25 mouse cellular contexts compared by ENCODE assay signal in the genomic region with DNA sequence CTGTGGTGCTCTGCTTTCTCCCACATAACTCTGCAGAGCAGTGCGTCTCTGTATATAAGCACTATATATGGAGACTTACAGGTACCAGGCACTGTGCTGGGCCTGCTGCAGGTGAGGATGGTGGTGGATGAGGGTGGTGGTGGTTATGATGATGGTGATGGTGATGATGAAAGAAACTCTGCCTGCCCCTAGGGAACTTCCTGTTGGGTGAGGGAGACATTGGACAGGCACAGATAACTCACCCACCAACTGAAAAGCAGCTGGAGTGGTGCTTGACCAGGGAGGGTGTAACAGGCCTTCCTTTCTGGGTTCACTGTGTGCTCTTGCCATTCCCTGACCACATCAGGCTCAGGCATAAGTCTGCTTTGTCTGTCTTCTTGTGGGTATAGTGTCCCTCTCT. TPM values are rescaled to one million over a fixed set of nuclear protein-coding genes. Genes with fewer than 3 reads are reported as not detected.
A peak's percentile ranks its signal among the peaks of the same experiment; 100 is the strongest.
DNase-seq lines count a peak whose midpoint lies in the region; ATAC-seq and TF ChIP-seq lines count a peak whose summit lies in the region.
"Had no signal": no experiment of that assay in that cellular context is flagged by ENCODE, and none has a peak within 500 bp of the region (broad histone marks: within the 10 kb centered on the region; RNA-seq: fewer than 3 reads in every experiment).

No protein-coding gene starts in this region.

- H3K4me2 ChIP-seq in liver, embryonic 12.5 days, result no peak overlapping the region
- peak overlapping the region; percentile 27; the same call in 1 of the 2 replicates for H3K4me2 ChIP-seq in liver, postnatal 0 days (ENCODE audit: low read depth, low read length)
- H3K4me2 ChIP-seq: embryonic facial prominence, embryonic 15.5 days; forebrain, embryonic 15.5 days; heart, embryonic 12.5 days; lung, embryonic 15.5 days; midbrain, embryonic 11.5 days had no signal

- no peak for DNase-seq in liver
- DNase-seq in liver, postnatal 0 days, result no peak
- DNase-seq in retina, embryonic 14.5 days (ENCODE audit: low spot score), result no peak
- no peak for DNase-seq in spleen, postnatal 4 days (ENCODE audit: low spot score in 2 of 2)
- DNase-seq in cerebellum, postnatal 36 days, result no peak
- DNase-seq: cerebellum, postnatal 10 days; kidney, adult 18-20 months; kidney, postnatal 4 days; retina, postnatal 1 day; right cerebral cortex, postnatal 4 days; thymus, adult 2 months had no signal

- H3K9me3 ChIP-seq in liver, embryonic 12.5 days (replicated peaks), result no peaks in the 10 kb centered on the region
- H3K9me3 ChIP-seq in liver, postnatal 0 days (ENCODE audit: low read length), result no peaks in the 10 kb centered on the region
- H3K9me3 ChIP-seq: embryonic facial prominence, embryonic 15.5 days; forebrain, embryonic 15.5 days; lung, embryonic 15.5 days had no signal

- H3K4me1 ChIP-seq in liver, embryonic 12.5 days, result peaks cover 54% of the 10 kb centered on the region
- peaks cover 27% of the 10 kb centered on the region for H3K4me1 ChIP-seq in liver, postnatal 0 days (ENCODE audit: insufficient read depth)

- H3K36me3 ChIP-seq in liver, embryonic 12.5 days, result peaks cover 16% of the 10 kb centered on the region; the same call in 1 of the 2 replicates
- H3K36me3 ChIP-seq in liver, postnatal 0 days (replicated peaks; ENCODE audit: insufficient read depth, low read length), result peaks cover 8% of the 10 kb centered on the region; the same call in 1 of the 2 replicates

- no peak for TF ChIP-seq EP300 in liver, postnatal 0 days (IDR thresholded peaks at IDR 0.05; ENCODE audit: low read depth)

- no peaks in the 10 kb centered on the region for H3K27me3 ChIP-seq in liver, embryonic 12.5 days (replicated peaks)
- no peaks in the 10 kb centered on the region for H3K27me3 ChIP-seq in liver, postnatal 0 days (ENCODE audit: insufficient read depth, low read length)
- H3K27me3 ChIP-seq: embryonic facial prominence, embryonic 15.5 days; forebrain, embryonic 15.5 days; heart, embryonic 12.5 days; lung, embryonic 15.5 days had no signal

- H3K27ac ChIP-seq in liver, embryonic 12.5 days, result peak overlapping the region; percentile 41; the same call in 1 of the 2 replicates
- no peak overlapping the region; the same call in 1 of the 2 replicates for H3K27ac ChIP-seq in liver, postnatal 0 days (ENCODE audit: low read depth)
- H3K27ac ChIP-seq: embryonic facial prominence, embryonic 15.5 days; forebrain, embryonic 15.5 days; lung, embryonic 15.5 days had no signal

- no peak for TF ChIP-seq CTCF in liver, postnatal 0 days (IDR thresholded peaks at IDR 0.05; ENCODE audit: low read depth)

- no peak for ATAC-seq in liver, embryonic 12.5 days
- ATAC-seq in common myeloid progenitor, adult 5-6 weeks (replicated peaks; ENCODE audit: low read depth, poor library complexity, severe bottlenecking), result 0 out of 2 replicates have a peak, but pooled peaks have one; percentile 9
- ATAC-seq in liver, postnatal 0 days, result no peak
- ATAC-seq in neutrophil, adult 5-6 weeks (ENCODE audit: extremely low read depth, insufficient number of reproducible peaks, low FRiP score, poor library complexity, severe bottlenecking), result peak; percentile 38
- ATAC-seq: activated CD4-positive, CD25-positive, alpha-beta regulatory T cell, adult 4 months; forebrain, embryonic 15.5 days had no signal

- H3K9ac ChIP-seq in liver, embryonic 12.5 days, result no peak overlapping the region
- H3K9ac ChIP-seq in liver, postnatal 0 days (replicated peaks), result no peak overlapping the region
- H3K9ac ChIP-seq: embryonic facial prominence, embryonic 15.5 days; forebrain, embryonic 15.5 days; heart, embryonic 12.5 days; lung, embryonic 15.5 days had no signal

- 89% methylated on average over 1 of the region's 1 CpGs for WGBS in liver, embryonic 12.5 days (ENCODE audit: insufficient replicate concordance)
- 95% methylated on average over 1 of the region's 1 CpGs for WGBS in liver, postnatal 0 days (ENCODE audit: insufficient replicate concordance)

- no peak overlapping the region for H3K4me3 ChIP-seq in liver, embryonic 12.5 days
- H3K4me3 ChIP-seq in liver, postnatal 0 days (ENCODE audit: low read depth, low read length), result no peak overlapping the region
- H3K4me3 ChIP-seq: embryonic facial prominence, embryonic 15.5 days; forebrain, embryonic 15.5 days; heart, embryonic 12.5 days; left cerebral cortex, adult 2 months; lung, embryonic 15.5 days had no signal

RNA-seq across cellular contexts. Expression of a gene that starts 10.4 kb away (rescaled TPM):
- 41.9 and 42.5 TPM in 2 replicates for polyA plus RNA-seq in liver, embryonic 12.5 days (2016; fragmentation: Nextera tagmentation; extraction: Ambion mirVana)
- total RNA-seq in common myeloid progenitor, adult 5-6 weeks (2017), result 14.0 and 14.9 TPM in 2 replicates
- 25.0 and 26.0 TPM in 2 replicates for polyA plus RNA-seq in liver, postnatal 0 days (2015; fragmentation: Nextera tagmentation; extraction: Ambion mirVana)
- 21.9 and 22.7 TPM in 2 replicates for total RNA-seq in neutrophil, adult 5-6 weeks (2017)

RNA-seq across cellular contexts. Expression of a gene that starts 26.4 kb away (rescaled TPM):
- polyA plus RNA-seq in liver, embryonic 12.5 days (2016; fragmentation: Nextera tagmentation; extraction: Ambion mirVana), result 0.12 TPM in 1 of 2 replicates, not detected in the other
- total RNA-seq in common myeloid progenitor, adult 5-6 weeks (2017), result not detected in 2 replicates
- polyA plus RNA-seq in liver, postnatal 0 days (2015; fragmentation: Nextera tagmentation; extraction: Ambion mirVana), result not detected in 2 replicates
- not detected in 2 replicates for total RNA-seq in neutrophil, adult 5-6 weeks (2017)
- total RNA-seq: gastrocnemius, postnatal 14 days; heart, adult 18-20 months; heart, postnatal 10 days had no signal
- polyA plus RNA-seq: activated CD4-positive, CD25-positive, alpha-beta regulatory T cell, adult 4 months; C2C12; embryonic facial prominence, embryonic 15.5 days; heart, embryonic 12.5 days had no signal

Comparison
In these comparisons a context has a peak if more than half of its experiments do, and no peak if none do; other contexts are left out.
1. ATAC-seq: peak in common myeloid progenitor, adult 5-6 weeks (single experiment) and neutrophil, adult 5-6 weeks (single experiment); none in liver, embryonic 12.5 days (single experiment) and liver, postnatal 0 days (single experiment).